Mouse (Mus musculus) c-Kit-negative CD71-positive TER-119-positive erythroid progenitor cells, embryonic 14.5 days (primary cell): ENCODE measurements around the gene Nxnl2.

Source experiments
- DNase-seq: peaks from one replicate; pipeline ENCODE4 v3.0.0-alpha.2; 2013; ENCODE audit warnings: low read depth, low spot score

Gene Nxnl2

GRCm38 (mm10) chr13:51170691-51171680 is at the start of gene Nxnl2:
Gene Nxnl2 (plus strand): TSS chr13:51171022.
- DNase-seq: no peak

GRCm38 (mm10) chr13:51121966-51122365 is 48.9 kb upstream of the Nxnl2 start:
- DNase-seq: no peak

GRCm38 (mm10) chr13:51122771-51123170 is 48.1 kb upstream of the Nxnl2 start:
- DNase-seq: no peak

GRCm38 (mm10) chr13:51125357-51125756 is 45.5 kb upstream of the Nxnl2 start:
- no peak for DNase-seq

GRCm38 (mm10) chr13:51127906-51128305 is 42.9 kb upstream of the Nxnl2 start:
- DNase-seq: no peak

GRCm38 (mm10) chr13:51128417-51128816 is 42.4 kb upstream of the Nxnl2 start:
- no peak for DNase-seq

GRCm38 (mm10) chr13:51131179-51131578 is 39.6 kb upstream of the Nxnl2 start:
- DNase-seq: no peak

GRCm38 (mm10) chr13:51136315-51136714 is 34.5 kb upstream of the Nxnl2 start:
- no peak for DNase-seq

- no peak for DNase-seq
Observed at GRCm38 (mm10) chr13:51136996-51137701, 33.7 kb upstream of the Nxnl2 start.

GRCm38 (mm10) chr13:51137702-51138031 is 33.2 kb upstream of the Nxnl2 start:
- no peak for DNase-seq

- no peak for DNase-seq
Observed at GRCm38 (mm10) chr13:51147106-51147505, 23.7 kb upstream of the Nxnl2 start.

GRCm38 (mm10) chr13:51152966-51153669 is 17.7 kb upstream of the Nxnl2 start:
- DNase-seq: no peak

- no peak for DNase-seq
Observed at GRCm38 (mm10) chr13:51153670-51154030, 17.2 kb upstream of the Nxnl2 start.

GRCm38 (mm10) chr13:51155178-51156013 is 15.4 kb upstream of the Nxnl2 start:
- no peak for DNase-seq

- DNase-seq: no peak
Observed at GRCm38 (mm10) chr13:51156014-51156386, 14.8 kb upstream of the Nxnl2 start.

GRCm38 (mm10) chr13:51157291-51157690 is 13.5 kb upstream of the Nxnl2 start:
- no peak for DNase-seq

- DNase-seq: no peak
Observed at GRCm38 (mm10) chr13:51161672-51162071, 9.2 kb upstream of the Nxnl2 start.

GRCm38 (mm10) chr13:51162246-51162645 is 8.6 kb upstream of the Nxnl2 start:
- DNase-seq: no peak

- DNase-seq: no peak
Observed at GRCm38 (mm10) chr13:51166711-51167110, 4.1 kb upstream of the Nxnl2 start.

- no peak for DNase-seq
Observed at GRCm38 (mm10) chr13:51170215-51170614, 607 bp upstream of the Nxnl2 start.

GRCm38 (mm10) chr13:51172601-51173000 is 1.8 kb downstream of the Nxnl2 start:
- DNase-seq: no peak
